17 mouse cellular contexts compared by ENCODE assay signal in the genomic region with DNA sequence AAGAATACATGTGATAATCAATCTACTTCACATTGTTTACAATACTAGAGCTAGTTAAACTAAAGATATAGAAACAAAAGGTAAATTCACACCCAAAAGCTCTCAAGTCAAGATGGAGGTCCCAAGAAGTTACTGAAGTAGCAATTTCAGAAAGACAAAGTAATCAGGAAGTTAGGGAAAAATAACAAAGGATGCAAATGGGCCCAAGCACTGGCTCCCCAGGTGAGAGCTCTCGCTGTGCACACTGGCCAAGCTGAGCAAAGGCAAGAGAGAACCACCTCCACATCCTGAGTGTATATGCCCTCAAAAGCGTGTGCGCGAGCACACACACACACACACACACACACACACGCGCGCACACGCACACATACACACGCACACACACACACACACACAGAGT.
"Had no signal": no experiment of that assay in that cellular context is flagged by ENCODE, and none has a peak within 500 bp of the region (broad histone marks: within the 10 kb centered on the region; RNA-seq: fewer than 3 reads in every experiment).

No protein-coding gene starts in this region.

- ATAC-seq: midbrain, embryonic 13.5 days; midbrain, embryonic 15.5 days had no signal

- H3K9me3 ChIP-seq: megakaryocyte, embryonic 14.5 days; midbrain, embryonic 13.5 days; midbrain, embryonic 15.5 days; neural tube, embryonic 12.5 days; stomach, embryonic 15.5 days had no signal

- H3K9ac ChIP-seq: liver, embryonic 14.5 days; lung, embryonic 14.5 days; midbrain, embryonic 13.5 days; midbrain, embryonic 15.5 days; neural tube, embryonic 12.5 days; stomach, embryonic 15.5 days had no signal

- H3K4me1 ChIP-seq: midbrain, embryonic 13.5 days; midbrain, embryonic 15.5 days; neural tube, embryonic 12.5 days; stomach, embryonic 15.5 days had no signal

- H3K27ac ChIP-seq: liver, embryonic 14.5 days; midbrain, embryonic 13.5 days; midbrain, embryonic 15.5 days; neural tube, embryonic 12.5 days; stomach, embryonic 15.5 days; stomach, postnatal 0 days had no signal

- H3K4me2 ChIP-seq: lung, embryonic 14.5 days; midbrain, embryonic 11.5 days; midbrain, embryonic 13.5 days; midbrain, embryonic 15.5 days; neural tube, embryonic 12.5 days; stomach, embryonic 15.5 days had no signal

- H3K27me3 ChIP-seq: megakaryocyte, embryonic 14.5 days; midbrain, embryonic 13.5 days; midbrain, embryonic 15.5 days; neural tube, embryonic 12.5 days; stomach, embryonic 15.5 days had no signal

- DNase-seq: lung, adult 18-20 months; lung, embryonic 14.5 days; lung, postnatal 10 days; lung, postnatal 4 days; retina, postnatal 1 day; right cerebral cortex, postnatal 14 days; thymus, adult 2 months; thymus, postnatal 25 days; thymus, postnatal 4 days had no signal

- H3K4me3 ChIP-seq: megakaryocyte, embryonic 14.5 days; midbrain, embryonic 13.5 days; midbrain, embryonic 15.5 days; neural tube, embryonic 12.5 days; stomach, embryonic 15.5 days had no signal
